Mouse (Mus musculus): ENCODE results near the gene Tmem107.

Tmem107 gene

GRCm38 (mm10) chr11:69070590-69071222 lies at the start of gene Tmem107:
Gene Tmem107, plus strand, starts transcription at chr11:69070806.
- peak; percentile 90 for DNase-seq (ENCODE audit: low spot score)

GRCm38 (mm10) chr11:69026562-69026961 lies 44.0 kb upstream of the Tmem107 start:
- no peak for DNase-seq (ENCODE audit: low spot score)

- no peak for DNase-seq (ENCODE audit: low spot score)
These were observed 41.8 kb upstream of the Tmem107 start for GRCm38 (mm10) chr11:69028805-69029204.

- DNase-seq (ENCODE audit: low spot score) = no peak
These were observed 37.1 kb upstream of the Tmem107 start for GRCm38 (mm10) chr11:69033552-69033951.

GRCm38 (mm10) chr11:69034585-69034984 lies 36.0 kb upstream of the Tmem107 start:
- DNase-seq (ENCODE audit: low spot score) = no peak

- DNase-seq (ENCODE audit: low spot score) = no peak
These were observed 35.2 kb upstream of the Tmem107 start for GRCm38 (mm10) chr11:69035411-69035810.

GRCm38 (mm10) chr11:69035849-69036248 lies 34.8 kb upstream of the Tmem107 start:
- DNase-seq (ENCODE audit: low spot score) = peak; percentile 71

GRCm38 (mm10) chr11:69036486-69037230 lies 33.9 kb upstream of the Tmem107 start:
- peak; percentile 85 for DNase-seq (ENCODE audit: low spot score)

GRCm38 (mm10) chr11:69037231-69038061 lies 33.2 kb upstream of the Tmem107 start:
- DNase-seq (ENCODE audit: low spot score) = peak; percentile 79

- DNase-seq (ENCODE audit: low spot score) = no peak
These were observed 32.4 kb upstream of the Tmem107 start for GRCm38 (mm10) chr11:69038173-69038572.

GRCm38 (mm10) chr11:69045531-69046394 lies 24.8 kb upstream of the Tmem107 start, which contains the start of gene Aurkb:
Gene Aurkb, plus strand, starts transcription at chr11:69045647.
- peak; percentile 81 for DNase-seq (ENCODE audit: low spot score)

GRCm38 (mm10) chr11:69046395-69046774 lies 24.2 kb upstream of the Tmem107 start:
- DNase-seq (ENCODE audit: low spot score) = no peak

- DNase-seq (ENCODE audit: low spot score) = no peak
These were observed 23.0 kb upstream of the Tmem107 start for GRCm38 (mm10) chr11:69047592-69047991.

GRCm38 (mm10) chr11:69048151-69048550 lies 22.5 kb upstream of the Tmem107 start:
- DNase-seq (ENCODE audit: low spot score) = no peak

GRCm38 (mm10) chr11:69050748-69051147 lies 19.9 kb upstream of the Tmem107 start:
- no peak for DNase-seq (ENCODE audit: low spot score)

GRCm38 (mm10) chr11:69051771-69052170 lies 18.8 kb upstream of the Tmem107 start:
- no peak for DNase-seq (ENCODE audit: low spot score)

GRCm38 (mm10) chr11:69052824-69053421 lies 17.7 kb upstream of the Tmem107 start:
- no peak for DNase-seq (ENCODE audit: low spot score)

GRCm38 (mm10) chr11:69053848-69054247 lies 16.8 kb upstream of the Tmem107 start:
- DNase-seq (ENCODE audit: low spot score) = no peak

- no peak for DNase-seq (ENCODE audit: low spot score)
These were observed 12.3 kb upstream of the Tmem107 start for GRCm38 (mm10) chr11:69058265-69058664.

GRCm38 (mm10) chr11:69058729-69059356 lies 11.8 kb upstream of the Tmem107 start:
- no peak for DNase-seq (ENCODE audit: low spot score)

Data from spleen, adult 12 weeks (tissue).